Mouse (Mus musculus) lung, embryonic 16.5 days (tissue): Measurements from ENCODE around the gene Scarf2. TPM values are rescaled to one million over a fixed set of nuclear protein-coding genes. Genes with fewer than 3 reads are reported as not detected.

ENCODE experiments used
- ATAC-seq: fragments of 200-750 bp; cut with Nextera tagmentation; 2 replicates; pipeline ENCODE4 v1.8.0; 2017; ENCODE audit warnings: low read depth, mild to moderate bottlenecking, moderate library complexity
- H3K27ac ChIP-seq: fragments of 300-500 bp; sonication (generic); 2 replicates; pipeline ENCODE4 v1.5.1; 2014; ENCODE audit warnings: mild to moderate bottlenecking, control low read depth, low read length
- H3K27me3 ChIP-seq: fragments of 300-500 bp; sonication (generic); 2 replicates; pipeline ENCODE4 v1.6.1; 2014; ENCODE audit warnings: low read depth, low read length, mixed read lengths; ENCODE audit not compliant: control insufficient read depth, insufficient read depth
- H3K36me3 ChIP-seq: fragments of 300-500 bp; sonication (generic); 2 replicates; pipeline ENCODE4 v1.6.1; 2014; ENCODE audit warnings: low read length; ENCODE audit not compliant: control insufficient read depth, insufficient read depth
- H3K4me1 ChIP-seq: fragments of 300-500 bp; sonication (generic); replicated peaks from 2 replicates; pipeline ENCODE4 v1.6.1; 2014; ENCODE audit warnings: low read length, mixed read lengths; ENCODE audit not compliant: control insufficient read depth, insufficient read depth
- H3K4me2 ChIP-seq: fragments of 300-500 bp; sonication (generic); 2 replicates; pipeline ENCODE4 v1.6.1; 2014; ENCODE audit warnings: low read depth, low read length, control low read depth
- H3K4me3 ChIP-seq: fragments of 300-500 bp; sonication (generic); 2 replicates; pipeline ENCODE4 v1.5.1; 2014; ENCODE audit warnings: mild to moderate bottlenecking, low read length, control low read depth
- H3K9ac ChIP-seq: fragments of 300-500 bp; sonication (generic); 2 replicates; pipeline ENCODE4 v1.6.1; 2014; ENCODE audit warnings: low read length, control low read depth
- H3K9me3 ChIP-seq: fragments of 300-500 bp; sonication (generic); 2 replicates; pipeline ENCODE4 v1.6.1; 2016; ENCODE audit warnings: low read length; ENCODE audit not compliant: control insufficient read depth
- WGBS: fragments of 180-500 bp; shearing (Covaris S2); extraction: QIAGEN DNeasy Blood & Tissue Kit; methylation state at CpG from one replicate; pipeline ENCODE4 v1.1.7; 2014; 5-methylcytosine and 5-hydroxymethylcytosine counted together
- polyA plus RNA-seq: library from polyadenylated mRNA; unstranded; fragments of >200 nt; fragmentation: Nextera tagmentation; extraction: Ambion mirVana; gene quantifications from 2 replicates; pipeline ENCODE4 v1.2.1, GENCODE M21; 2015

Scarf2 gene
- polyA plus RNA-seq, 1 experiment from 2014 or later = 12.4 TPM

DNA sequence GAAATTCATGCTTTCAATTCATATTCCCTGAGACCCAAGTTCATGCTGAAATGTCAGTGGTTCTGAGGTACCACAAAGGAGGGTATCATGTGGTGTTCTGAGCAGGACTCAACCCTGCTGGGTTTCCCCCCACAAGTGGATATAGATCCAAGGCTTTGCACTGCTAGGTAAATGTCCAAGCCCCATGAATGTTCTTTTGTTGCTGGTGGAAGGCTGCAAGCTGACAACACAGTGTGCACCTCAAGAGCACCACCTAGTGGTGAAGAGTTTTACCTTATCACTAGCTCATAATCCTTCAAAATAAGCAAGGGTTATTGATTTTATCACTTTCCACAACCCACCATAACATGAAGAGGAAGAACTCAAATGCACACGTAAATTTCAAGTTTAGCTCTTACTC is 51.8 kb downstream of the Scarf2 start:
- no peaks in the 10 kb centered on the region for H3K4me1 ChIP-seq
- H3K36me3 ChIP-seq = peaks cover 41% of the 10 kb centered on the region
- no peak overlapping the region for H3K27ac ChIP-seq
- H3K4me3 ChIP-seq = no peak overlapping the region
- H3K4me2 ChIP-seq = no peak overlapping the region
- H3K9ac ChIP-seq = no peak overlapping the region
- 26% methylated on average over 1 of the region's 1 CpGs for WGBS
- H3K9me3 ChIP-seq = no peaks in the 10 kb centered on the region
- H3K27me3 ChIP-seq = no peaks in the 10 kb centered on the region
- ATAC-seq = no peak

DNA sequence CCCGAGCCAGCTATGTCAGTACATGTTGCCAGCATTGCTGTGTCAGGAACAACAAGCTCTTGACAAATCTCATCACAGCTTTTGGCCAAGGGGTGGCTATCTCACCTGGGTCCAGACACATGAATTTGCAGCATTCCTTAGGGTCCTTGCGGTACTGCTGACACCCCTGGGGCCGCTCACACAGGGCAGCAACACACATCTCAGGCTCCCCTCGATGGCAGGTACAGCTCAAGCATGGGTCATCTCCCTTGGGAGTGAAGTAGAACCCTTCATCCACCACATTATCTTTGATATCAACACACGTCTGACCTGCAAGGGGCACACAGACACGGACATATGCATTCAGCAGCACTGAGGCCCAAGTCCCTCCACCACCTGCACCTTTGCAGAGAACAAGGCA is 52.4 kb downstream of the Scarf2 start:
- Histone ChIP-seq H3K27ac (no peak overlapping the region), H3K9me3 (no peaks in the 10 kb centered on the region), H3K36me3 (peaks cover 41% of the 10 kb centered on the region), H3K4me1 (no peaks in the 10 kb centered on the region), H3K4me2 (no peak overlapping the region), H3K9ac (no peak overlapping the region), H3K4me3 (no peak overlapping the region), H3K27me3 (no peaks in the 10 kb centered on the region)
- WGBS = 78% methylated on average over 6 of the region's 6 CpGs
- ATAC-seq = no peak

DNA sequence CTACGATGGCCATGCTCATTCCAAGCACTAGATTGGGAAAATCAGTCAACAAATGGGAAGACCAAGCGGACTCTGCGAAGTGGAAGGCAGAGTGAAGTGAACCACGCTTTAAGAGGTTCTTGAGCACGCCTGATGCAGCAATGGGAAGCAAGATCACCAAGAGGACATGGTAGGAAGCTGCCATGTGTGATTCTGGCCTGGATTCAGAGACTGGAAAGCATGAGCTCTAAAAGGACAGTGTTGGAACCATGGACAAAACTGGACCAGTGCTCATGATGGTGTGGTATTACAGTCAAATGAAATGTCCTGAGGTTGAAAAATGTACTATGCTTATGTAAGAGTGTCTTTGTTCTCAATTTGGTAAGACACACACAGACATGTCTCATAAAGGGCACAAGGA is 54.2 kb downstream of the Scarf2 start:
- no peak for ATAC-seq
- Histone ChIP-seq H3K4me3 (no peak overlapping the region), H3K27me3 (no peaks in the 10 kb centered on the region)

DNA sequence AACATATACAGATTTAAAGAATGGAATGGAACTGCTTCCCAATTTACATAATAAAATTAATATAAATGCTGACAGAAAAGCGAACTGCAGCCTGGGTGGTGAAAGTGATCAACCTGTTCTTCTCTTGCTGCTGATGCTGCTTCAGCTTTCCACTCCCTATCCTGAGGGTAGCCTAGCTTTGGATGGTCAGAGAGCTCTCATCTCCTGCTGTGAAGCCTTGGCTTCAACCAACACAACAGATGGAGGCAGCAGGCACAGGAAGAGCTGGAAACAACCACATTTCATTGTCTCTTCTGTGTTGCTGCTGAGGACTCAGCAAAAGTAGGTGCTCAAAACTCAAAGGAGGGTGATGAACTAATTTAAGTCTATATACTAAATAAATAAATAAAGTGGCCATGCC is 54.8 kb downstream of the Scarf2 start:
- ATAC-seq = no peak
- H3K9me3 ChIP-seq = no peaks in the 10 kb centered on the region
- no peaks in the 10 kb centered on the region for H3K27me3 ChIP-seq
- no peaks in the 10 kb centered on the region for H3K4me1 ChIP-seq
- WGBS = 93% methylated on average over 1 of the region's 1 CpGs
- H3K4me2 ChIP-seq = no peak overlapping the region
- H3K36me3 ChIP-seq = peaks cover 40% of the 10 kb centered on the region
- H3K4me3 ChIP-seq = no peak overlapping the region
- no peak overlapping the region for H3K9ac ChIP-seq
- no peak overlapping the region for H3K27ac ChIP-seq

More for the DNA sequence above, 54.2 kb downstream of the Scarf2 start:
- WGBS = 97% methylated on average over 5 of the region's 5 CpGs
- H3K9ac ChIP-seq = no peak overlapping the region
- no peak overlapping the region for H3K4me2 ChIP-seq
- H3K36me3 ChIP-seq = peaks cover 35% of the 10 kb centered on the region
- H3K9me3 ChIP-seq = no peaks in the 10 kb centered on the region
- no peaks in the 10 kb centered on the region for H3K4me1 ChIP-seq
- no peak overlapping the region for H3K27ac ChIP-seq

DNA sequence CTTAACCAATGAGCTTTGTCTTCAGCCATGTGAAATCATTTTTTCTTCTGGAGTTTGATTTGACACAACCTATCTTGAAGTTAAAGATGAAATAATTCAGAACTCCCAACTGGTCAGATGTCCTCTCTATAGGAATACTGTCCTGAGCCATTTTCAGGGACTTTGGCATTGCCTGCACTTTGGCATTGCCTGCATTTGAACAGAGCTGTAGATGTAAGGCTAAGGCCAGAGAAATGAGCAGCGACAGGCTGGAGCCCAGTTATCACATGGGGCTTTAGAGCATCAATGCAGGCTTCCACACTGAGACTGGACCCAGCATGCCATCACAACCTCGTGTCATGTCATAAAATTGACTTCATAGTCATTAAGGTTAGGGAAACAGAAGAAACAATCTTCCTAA is 56.2 kb downstream of the Scarf2 start:
- Histone ChIP-seq H3K4me3 (no peak overlapping the region), H3K9ac (no peak overlapping the region), H3K4me1 (no peaks in the 10 kb centered on the region), H3K27ac (no peak overlapping the region), H3K4me2 (no peak overlapping the region), H3K27me3 (no peaks in the 10 kb centered on the region), H3K36me3 (peaks cover 49% of the 10 kb centered on the region), H3K9me3 (no peaks in the 10 kb centered on the region)
- WGBS = 79% methylated on average over 2 of the region's 2 CpGs
- ATAC-seq = no peak

DNA sequence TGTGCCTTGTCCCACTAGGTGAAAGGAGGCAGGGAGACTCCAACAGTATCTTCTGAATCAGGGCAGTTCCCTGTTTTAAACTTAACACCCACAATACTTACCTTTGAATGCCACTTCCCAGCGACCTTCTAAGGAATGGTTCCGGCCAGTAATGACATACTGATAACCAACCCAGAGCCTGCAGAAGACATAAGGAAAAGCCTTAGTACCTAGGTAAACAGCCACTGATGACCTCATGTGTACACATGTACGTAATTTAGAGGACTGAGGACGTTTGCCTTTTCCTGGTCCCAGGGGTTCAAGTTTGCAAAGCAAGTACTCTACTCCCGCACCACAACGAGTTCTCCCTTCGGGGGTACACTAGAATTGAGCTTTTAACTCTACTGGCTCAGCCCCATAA is 60.1 kb downstream of the Scarf2 start:
- H3K27me3 ChIP-seq = no peaks in the 10 kb centered on the region
- H3K36me3 ChIP-seq = peaks cover 49% of the 10 kb centered on the region
- no peak overlapping the region for H3K9ac ChIP-seq
- no peaks in the 10 kb centered on the region for H3K9me3 ChIP-seq
- H3K27ac ChIP-seq = no peak overlapping the region
- H3K4me3 ChIP-seq = no peak overlapping the region
- H3K4me1 ChIP-seq = no peaks in the 10 kb centered on the region
- WGBS = 74% methylated on average over 7 of the region's 7 CpGs
- no peak overlapping the region for H3K4me2 ChIP-seq
- ATAC-seq = no peak

Other genes starting within 250 kb of the Scarf2 start
- gene Lrrc74b, start 236.0 kb upstream of the Scarf2 start, polyA plus RNA-seq = 3.0 and 4.8 TPM in 2 replicates
- gene P2rx6, start 235.4 kb upstream of the Scarf2 start, polyA plus RNA-seq = 1.3 and 1.5 TPM in 2 replicates
- 10.8 and 13.2 TPM in 2 replicates for gene Slc7a4, start 214.1 kb upstream of the Scarf2 start, polyA plus RNA-seq
- gene Smpd4, start 177.9 kb upstream of the Scarf2 start, polyA plus RNA-seq = 33.2 and 34.3 TPM in 2 replicates
- 8.8 and 9.1 TPM in 2 replicates for gene Ccdc74a, start 150.8 kb upstream of the Scarf2 start, polyA plus RNA-seq
- 46.0 and 47.1 TPM in 2 replicates for gene Med15, start 64.4 kb upstream of the Scarf2 start, polyA plus RNA-seq
- 59.0 and 62.8 TPM in 2 replicates for gene Klhl22, start 37.7 kb upstream of the Scarf2 start, polyA plus RNA-seq
- not detected in 2 replicates for gene B830017H08Rik, start 35.8 kb downstream of the Scarf2 start, polyA plus RNA-seq
- gene Car15, start 41.1 kb downstream of the Scarf2 start, polyA plus RNA-seq = 4.1 and 4.5 TPM in 2 replicates
- 0.29 and 0.33 TPM in 2 replicates for gene Gm20518, start 94.4 kb downstream of the Scarf2 start, polyA plus RNA-seq
- 0.08 TPM in 1 of 2 replicates, not detected in the other for gene Tssk1, start 96.9 kb downstream of the Scarf2 start, polyA plus RNA-seq
- gene Dgcr2, start 101.3 kb downstream of the Scarf2 start, polyA plus RNA-seq = 87.9 and 89.2 TPM in 2 replicates
- not detected in 2 replicates for gene Tssk2, start 101.4 kb downstream of the Scarf2 start, polyA plus RNA-seq
- 39.9 and 42.0 TPM in 2 replicates for gene Ess2, start 114.1 kb downstream of the Scarf2 start, polyA plus RNA-seq
- gene Gsc2, start 117.8 kb downstream of the Scarf2 start, polyA plus RNA-seq = not detected in 2 replicates
- 64.3 and 68.8 TPM in 2 replicates for gene Slc25a1, start 130.9 kb downstream of the Scarf2 start, polyA plus RNA-seq
- not detected in 2 replicates for gene Vpreb2, start 183.1 kb downstream of the Scarf2 start, polyA plus RNA-seq